Mouse (Mus musculus): ENCODE measurements around the gene Adamts12. TPM values are rescaled to one million over a fixed set of nuclear protein-coding genes. Genes with fewer than 3 reads are reported as not detected.

The Adamts12 gene
- polyA plus RNA-seq, 1 experiment from 2014 or later: 0.89 TPM

- Histone ChIP-seq H3K27ac (no peak overlapping the region), H3K9me3 (no peaks in the 10 kb centered on the region), H3K27me3 (ENCODE audit: poor library complexity, severe bottlenecking) (no peaks in the 10 kb centered on the region), H3K4me3 (no peak overlapping the region), H3K36me3 (replicated peaks) (no peaks in the 10 kb centered on the region), H3K4me1 (no peaks in the 10 kb centered on the region)
- 79% methylated on average over 6 of the region's 6 CpGs for WGBS
- DNase-seq (ENCODE audit: extremely low spot score, low spot score): no peak
Measured at GRCm38 (mm10) chr15:11197051-11197450, 132.5 kb downstream of the Adamts12 start.

GRCm38 (mm10) chr15:11198246-11198795 is 133.7 kb downstream of the Adamts12 start:
- H3K9me3 ChIP-seq: no peaks in the 10 kb centered on the region
- no peaks in the 10 kb centered on the region for H3K36me3 ChIP-seq (replicated peaks)
- H3K4me1 ChIP-seq: no peaks in the 10 kb centered on the region
- no peak overlapping the region for H3K27ac ChIP-seq
- no peak overlapping the region for H3K4me3 ChIP-seq
- WGBS: 88% methylated on average over 7 of the region's 7 CpGs
- DNase-seq (ENCODE audit: extremely low spot score, low spot score): no peak
- H3K27me3 ChIP-seq (ENCODE audit: poor library complexity, severe bottlenecking): no peaks in the 10 kb centered on the region

GRCm38 (mm10) chr15:11203084-11203483 is 138.5 kb downstream of the Adamts12 start:
- Histone ChIP-seq H3K27me3 (ENCODE audit: poor library complexity, severe bottlenecking) (no peaks in the 10 kb centered on the region), H3K36me3 (replicated peaks) (no peaks in the 10 kb centered on the region), H3K4me3 (no peak overlapping the region), H3K9me3 (no peaks in the 10 kb centered on the region), H3K4me1 (no peaks in the 10 kb centered on the region), H3K27ac (no peak overlapping the region)
- DNase-seq (ENCODE audit: extremely low spot score, low spot score): no peak
- WGBS: 89% methylated on average over 6 of the region's 6 CpGs

- H3K27me3 ChIP-seq (ENCODE audit: poor library complexity, severe bottlenecking): no peaks in the 10 kb centered on the region
- no peak overlapping the region for H3K27ac ChIP-seq
- no peak overlapping the region for H3K4me3 ChIP-seq
- no peaks in the 10 kb centered on the region for H3K9me3 ChIP-seq
- no peaks in the 10 kb centered on the region for H3K4me1 ChIP-seq
- H3K36me3 ChIP-seq (replicated peaks): no peaks in the 10 kb centered on the region
- WGBS: 79% methylated on average over 3 of the region's 3 CpGs
- DNase-seq (ENCODE audit: extremely low spot score, low spot score): no peak
Measured at GRCm38 (mm10) chr15:11204934-11205333, 140.3 kb downstream of the Adamts12 start.

GRCm38 (mm10) chr15:11210976-11211375 is 146.4 kb downstream of the Adamts12 start:
- Histone ChIP-seq H3K9me3 (no peaks in the 10 kb centered on the region), H3K4me1 (no peaks in the 10 kb centered on the region), H3K27me3 (ENCODE audit: poor library complexity, severe bottlenecking) (no peaks in the 10 kb centered on the region), H3K27ac (no peak overlapping the region), H3K4me3 (no peak overlapping the region), H3K36me3 (replicated peaks) (no peaks in the 10 kb centered on the region)
- WGBS: 72% methylated on average over 6 of the region's 6 CpGs
- DNase-seq (ENCODE audit: extremely low spot score, low spot score): peak; percentile 20

- H3K27me3 ChIP-seq (ENCODE audit: poor library complexity, severe bottlenecking): no peaks in the 10 kb centered on the region
- WGBS: 89% methylated on average over 4 of the region's 4 CpGs
Measured at GRCm38 (mm10) chr15:11233906-11234632, 169.5 kb downstream of the Adamts12 start.

GRCm38 (mm10) chr15:11240406-11240805 is 175.8 kb downstream of the Adamts12 start:
- Histone ChIP-seq H3K4me3 (no peak overlapping the region), H3K36me3 (replicated peaks) (no peaks in the 10 kb centered on the region), H3K9me3 (no peaks in the 10 kb centered on the region), H3K27ac (no peak overlapping the region), H3K27me3 (ENCODE audit: poor library complexity, severe bottlenecking) (no peaks in the 10 kb centered on the region), H3K4me1 (no peaks in the 10 kb centered on the region)
- DNase-seq (ENCODE audit: extremely low spot score, low spot score): no peak
- 91% methylated on average over 3 of the region's 3 CpGs for WGBS

More at GRCm38 (mm10) chr15:11233906-11234632, 169.5 kb downstream of the Adamts12 start:
- Histone ChIP-seq H3K27ac (no peak overlapping the region), H3K36me3 (replicated peaks) (no peaks in the 10 kb centered on the region), H3K4me3 (no peak overlapping the region), H3K4me1 (no peaks in the 10 kb centered on the region), H3K9me3 (no peaks in the 10 kb centered on the region)
- no peak for DNase-seq (ENCODE audit: extremely low spot score, low spot score)

- WGBS: 81% methylated on average over 2 of the region's 2 CpGs
- Histone ChIP-seq H3K9me3 (no peaks in the 10 kb centered on the region), H3K36me3 (replicated peaks) (no peaks in the 10 kb centered on the region), H3K4me1 (no peaks in the 10 kb centered on the region), H3K27ac (no peak overlapping the region), H3K4me3 (no peak overlapping the region), H3K27me3 (ENCODE audit: poor library complexity, severe bottlenecking) (no peaks in the 10 kb centered on the region)
- no peak for DNase-seq (ENCODE audit: extremely low spot score, low spot score)
Measured at GRCm38 (mm10) chr15:11241288-11241687, 176.7 kb downstream of the Adamts12 start.

- Histone ChIP-seq H3K36me3 (replicated peaks) (no peaks in the 10 kb centered on the region), H3K4me3 (no peak overlapping the region), H3K4me1 (no peaks in the 10 kb centered on the region), H3K27ac (no peak overlapping the region), H3K9me3 (no peaks in the 10 kb centered on the region), H3K27me3 (ENCODE audit: poor library complexity, severe bottlenecking) (no peaks in the 10 kb centered on the region)
- DNase-seq (ENCODE audit: extremely low spot score, low spot score): no peak
- 82% methylated on average over 1 of the region's 1 CpGs for WGBS
Measured at GRCm38 (mm10) chr15:11246402-11246801, 181.8 kb downstream of the Adamts12 start.

- no peak for DNase-seq (ENCODE audit: extremely low spot score, low spot score)
- WGBS: 92% methylated on average over 6 of the region's 6 CpGs
- Histone ChIP-seq H3K27me3 (ENCODE audit: poor library complexity, severe bottlenecking) (no peaks in the 10 kb centered on the region), H3K4me1 (no peaks in the 10 kb centered on the region), H3K9me3 (no peaks in the 10 kb centered on the region), H3K4me3 (no peak overlapping the region), H3K27ac (no peak overlapping the region), H3K36me3 (replicated peaks) (no peaks in the 10 kb centered on the region)
Measured at GRCm38 (mm10) chr15:11279273-11280080, 214.9 kb downstream of the Adamts12 start.

- Histone ChIP-seq H3K27ac (no peak overlapping the region), H3K4me3 (no peak overlapping the region), H3K4me1 (no peaks in the 10 kb centered on the region), H3K27me3 (ENCODE audit: poor library complexity, severe bottlenecking) (no peaks in the 10 kb centered on the region), H3K9me3 (no peaks in the 10 kb centered on the region), H3K36me3 (replicated peaks) (no peaks in the 10 kb centered on the region)
- WGBS: 90% methylated on average over 6 of the region's 6 CpGs
- no peak for DNase-seq (ENCODE audit: extremely low spot score, low spot score)
Measured at GRCm38 (mm10) chr15:11280689-11281264, 216.2 kb downstream of the Adamts12 start.

GRCm38 (mm10) chr15:11283171-11283570 is 218.6 kb downstream of the Adamts12 start:
- no peak overlapping the region for H3K4me3 ChIP-seq
- H3K9me3 ChIP-seq: no peaks in the 10 kb centered on the region
- no peak overlapping the region for H3K27ac ChIP-seq
- no peak for DNase-seq (ENCODE audit: extremely low spot score, low spot score)
- no peaks in the 10 kb centered on the region for H3K4me1 ChIP-seq
- H3K27me3 ChIP-seq (ENCODE audit: poor library complexity, severe bottlenecking): no peaks in the 10 kb centered on the region
- no peaks in the 10 kb centered on the region for H3K36me3 ChIP-seq (replicated peaks)

- no peaks in the 10 kb centered on the region for H3K36me3 ChIP-seq (replicated peaks)
- WGBS: 94% methylated on average over 3 of the region's 3 CpGs
- no peak for DNase-seq (ENCODE audit: extremely low spot score, low spot score)
- H3K4me3 ChIP-seq: no peak overlapping the region
- H3K4me1 ChIP-seq: no peaks in the 10 kb centered on the region
- H3K9me3 ChIP-seq: no peaks in the 10 kb centered on the region
- no peaks in the 10 kb centered on the region for H3K27me3 ChIP-seq (ENCODE audit: poor library complexity, severe bottlenecking)
- no peak overlapping the region for H3K27ac ChIP-seq
Measured at GRCm38 (mm10) chr15:11287780-11288179, 223.2 kb downstream of the Adamts12 start.

Data from forebrain, embryonic 10.5 days (tissue).